Mouse (Mus musculus) MEL (cell line): ENCODE results near the gene Gfi1. TPM values are rescaled to one million over a fixed set of nuclear protein-coding genes. Genes with fewer than 3 reads are reported as not detected.

Experiments used
- DNase-seq: peaks from one replicate; pipeline ENCODE4 v3.0.0; 2011; ENCODE audit warnings: low read depth, low spot score
- H3K27ac ChIP-seq: 2 replicates; pipeline ENCODE4 v1.5.1; 2012; ENCODE audit warnings: low read depth, mild to moderate bottlenecking, control low read depth, low read length, moderate library complexity; ENCODE audit not compliant: control insufficient read depth
- H3K27me3 ChIP-seq, 2 experiments: fragments of 150-350 bp in 1 of 2; sonication (generic) in 1 of 2; 2 replicates each; pipeline ENCODE4 v1.6.1; 2012; ENCODE audit warnings: low read length in 2 of 2, mild to moderate bottlenecking in 2 of 2, improper control_type of control experiment in 1 of 2, moderate library complexity in 1 of 2; ENCODE audit not compliant: insufficient read depth in 2 of 2, control insufficient read depth in 1 of 2
- H3K36me3 ChIP-seq, 2 experiments: 2 replicates each; pipeline ENCODE4 v1.6.1; 2012 to 2014; ENCODE audit warnings: low read length in 2 of 2, improper control_type of control experiment in 1 of 2, inconsistent platforms in 1 of 2, mild to moderate bottlenecking in 1 of 2; ENCODE audit not compliant: insufficient read depth in 2 of 2, control insufficient read depth in 1 of 2
- H3K4me1 ChIP-seq, 2 experiments: fragments of 150-350 bp in 1 of 2; sonication (generic) in 1 of 2; 2 replicates each; pipeline ENCODE4 v1.6.1; 2012; ENCODE audit warnings: low read length in 2 of 2, improper control_type of control experiment in 1 of 2, mild to moderate bottlenecking in 1 of 2; ENCODE audit not compliant: insufficient read depth in 2 of 2, control insufficient read depth in 1 of 2
- H3K4me3 ChIP-seq, 2 experiments: fragments of 150-350 bp in 1 of 2; sonication (generic) in 1 of 2; 2 replicates each; pipeline ENCODE4 v1.5.1; 2012; ENCODE audit warnings: low read depth in 2 of 2, low read length in 2 of 2, mild to moderate bottlenecking in 2 of 2, moderate library complexity in 2 of 2, control low read depth in 1 of 2, improper control_type of control experiment in 1 of 2; ENCODE audit not compliant: control insufficient read depth in 1 of 2, insufficient read depth in 1 of 2
- H3K79me2 ChIP-seq: 2 replicates; pipeline ENCODE4 v1.6.1; 2012; ENCODE audit warnings: mild to moderate bottlenecking, low read length, moderate library complexity; ENCODE audit not compliant: control insufficient read depth, poor library complexity, insufficient read depth
- H3K9ac ChIP-seq: 2 replicates; pipeline ENCODE4 v1.6.1; 2012; ENCODE audit warnings: low read depth, mild to moderate bottlenecking, control low read depth, low read length, moderate library complexity; ENCODE audit not compliant: control insufficient read depth, poor library complexity, severe bottlenecking
- H3K9me3 ChIP-seq: fragments of 150-350 bp; sonication (generic); replicated peaks from 2 replicates; pipeline ENCODE4 v1.6.1; 2012; ENCODE audit warnings: mild to moderate bottlenecking, low read length, improper control_type of control experiment, moderate library complexity; ENCODE audit not compliant: insufficient read depth
- BHLHE40 ChIP-seq: IDR thresholded peaks from 2 replicates; pipeline ENCODE4 v1.6.1; 2012; ENCODE audit warnings: low read depth, mild to moderate bottlenecking, inconsistent platforms, low read length, improper control_type of control experiment, borderline replicate concordance
- CHD1 ChIP-seq: IDR thresholded peaks from 2 replicates; pipeline ENCODE4 v1.6.1; 2012; ENCODE audit warnings: low read depth, mild to moderate bottlenecking, inconsistent platforms, low read length, improper control_type of control experiment
- CHD2 ChIP-seq: IDR thresholded peaks from 2 replicates; pipeline ENCODE4 v1.6.1; 2011; ENCODE audit warnings: low read length, improper control_type of control experiment
- CTCF ChIP-seq, 3 experiments: IDR thresholded peaks in 2 of 3; conservative IDR thresholded peaks in 1 of 3; 2 replicates each; pipeline ENCODE4 v1.5.1; 2011 to 2012; ENCODE audit warnings: low read length in 3 of 3, low read depth in 2 of 3, mild to moderate bottlenecking in 2 of 3, improper control_type of control experiment in 1 of 3, inconsistent platforms in 1 of 3, mixed read lengths in 1 of 3, moderate library complexity in 1 of 3; ENCODE audit not compliant: control insufficient read depth in 1 of 3, insufficient read depth in 1 of 3, poor library complexity in 1 of 3, severe bottlenecking in 1 of 3
- E2F4 ChIP-seq: IDR thresholded peaks from 2 replicates; pipeline ENCODE4 v1.6.1; 2011; ENCODE audit warnings: low read depth, low read length, improper control_type of control experiment, borderline replicate concordance
- ELF1 ChIP-seq: IDR thresholded peaks from 2 replicates; pipeline ENCODE4 v1.6.1; 2014; ENCODE audit warnings: low read depth, mild to moderate bottlenecking, inconsistent platforms, low read length, improper control_type of control experiment, moderate library complexity
- EP300 ChIP-seq, 2 experiments: IDR thresholded peaks; 2 replicates each; pipeline ENCODE4 v1.6.1; 2011; ENCODE audit warnings: improper control_type of control experiment in 2 of 2, low read length in 2 of 2, low read depth in 1 of 2, mild to moderate bottlenecking in 1 of 2
- ETS1 ChIP-seq: IDR thresholded peaks from 2 replicates; pipeline ENCODE4 v1.6.1; 2012; ENCODE audit warnings: low read depth, mild to moderate bottlenecking, inconsistent platforms, low read length, improper control_type of control experiment, moderate library complexity
- GABPA ChIP-seq: IDR thresholded peaks from 2 replicates; pipeline ENCODE4 v1.6.1; 2012; ENCODE audit warnings: low read depth, mild to moderate bottlenecking, inconsistent platforms, low read length, improper control_type of control experiment, moderate library complexity
- GATA1 ChIP-seq: IDR thresholded peaks from 2 replicates; pipeline ENCODE4 v1.6.1; 2011; ENCODE audit warnings: low read depth, low read length, improper control_type of control experiment
- HCFC1 ChIP-seq: IDR thresholded peaks from 2 replicates; pipeline ENCODE4 v1.6.1; 2012; ENCODE audit warnings: low read depth, mild to moderate bottlenecking, inconsistent platforms, low read length, improper control_type of control experiment, moderate library complexity
- JUND ChIP-seq: IDR thresholded peaks from 2 replicates; pipeline ENCODE4 v1.6.1; 2011; ENCODE audit warnings: low read depth, mild to moderate bottlenecking, improper control_type of control experiment, low read length
- KAT2A ChIP-seq: conservative IDR thresholded peaks from 2 replicates; pipeline ENCODE4 v1.6.1; 2012; ENCODE audit warnings: low read depth, low read length, improper control_type of control experiment, inconsistent platforms
- MAFK ChIP-seq: IDR thresholded peaks from 2 replicates; pipeline ENCODE4 v1.6.1; 2011; ENCODE audit warnings: low read depth, mild to moderate bottlenecking, low read length, improper control_type of control experiment, borderline replicate concordance
- MAX ChIP-seq: IDR thresholded peaks from 2 replicates; pipeline ENCODE4 v1.6.1; 2011; ENCODE audit warnings: low read length, improper control_type of control experiment
- MAZ ChIP-seq: IDR thresholded peaks from 2 replicates; pipeline ENCODE4 v1.6.1; 2012; ENCODE audit warnings: low read depth, mild to moderate bottlenecking, inconsistent platforms, low read length, improper control_type of control experiment
- MEF2A ChIP-seq: IDR thresholded peaks from 2 replicates; pipeline ENCODE4 v1.6.1; 2014; ENCODE audit warnings: low read depth, mild to moderate bottlenecking, inconsistent platforms, low read length, improper control_type of control experiment; ENCODE audit not compliant: poor library complexity, insufficient replicate concordance, severe bottlenecking; ENCODE audit errors: extremely low read depth
- MYB ChIP-seq: IDR thresholded peaks from 2 replicates; pipeline ENCODE4 v1.6.1; 2011; ENCODE audit warnings: mild to moderate bottlenecking, low read depth, low read length, improper control_type of control experiment
- MYC ChIP-seq: IDR thresholded peaks from 2 replicates; pipeline ENCODE4 v1.6.1; 2011; ENCODE audit warnings: low read depth, mild to moderate bottlenecking, low read length, improper control_type of control experiment, moderate library complexity
- NELFE ChIP-seq: IDR thresholded peaks from 2 replicates; pipeline ENCODE4 v1.6.1; 2011; ENCODE audit warnings: low read depth, low read length, improper control_type of control experiment
- NRF1 ChIP-seq: IDR thresholded peaks from 2 replicates; pipeline ENCODE4 v1.6.1; 2014; ENCODE audit warnings: low read depth, mild to moderate bottlenecking, inconsistent platforms, low read length, improper control_type of control experiment, moderate library complexity; ENCODE audit not compliant: poor library complexity, insufficient read depth, severe bottlenecking
- POLR2A ChIP-seq, 2 experiments: IDR thresholded peaks; 2 replicates each; pipeline ENCODE4 v1.6.1; 2011 to 2012; ENCODE audit warnings: low read length in 2 of 2, mild to moderate bottlenecking in 2 of 2, control low read depth in 1 of 2, improper control_type of control experiment in 1 of 2, low read depth in 1 of 2, moderate library complexity in 1 of 2; ENCODE audit not compliant: control insufficient read depth in 1 of 2, insufficient read depth in 1 of 2, poor library complexity in 1 of 2
- POLR2AphosphoS5 ChIP-seq: IDR thresholded peaks from 2 replicates; pipeline ENCODE4 v1.6.1; 2012; ENCODE audit warnings: low read depth, borderline replicate concordance, mild to moderate bottlenecking, inconsistent platforms, low read length, moderate library complexity, mixed read lengths
- RAD21 ChIP-seq: IDR thresholded peaks from 2 replicates; pipeline ENCODE4 v1.6.1; 2011; ENCODE audit warnings: mild to moderate bottlenecking, low read depth, low read length, improper control_type of control experiment
- SIN3A ChIP-seq: IDR thresholded peaks from 2 replicates; pipeline ENCODE4 v1.6.1; 2012; ENCODE audit warnings: low read length, improper control_type of control experiment, inconsistent platforms
- SMC3 ChIP-seq: IDR thresholded peaks from 2 replicates; pipeline ENCODE4 v1.6.1; 2011; ENCODE audit warnings: low read depth, low read length, improper control_type of control experiment
- TAL1 ChIP-seq: IDR thresholded peaks from 2 replicates; pipeline ENCODE4 v1.6.1; 2012; ENCODE audit warnings: mild to moderate bottlenecking, inconsistent platforms, low read length, moderate library complexity, mixed read lengths
- TBP ChIP-seq: IDR thresholded peaks from 2 replicates; pipeline ENCODE4 v1.8.0; 2011; ENCODE audit warnings: low read depth, low read length, improper control_type of control experiment
- TCF12 ChIP-seq: IDR thresholded peaks from 2 replicates; pipeline ENCODE4 v1.6.1; 2014; ENCODE audit warnings: low read depth, mild to moderate bottlenecking, inconsistent platforms, low read length, improper control_type of control experiment, moderate library complexity
- UBTF ChIP-seq: IDR thresholded peaks from 2 replicates; pipeline ENCODE4 v1.6.1; 2012; ENCODE audit warnings: low read depth, mild to moderate bottlenecking, inconsistent platforms, low read length, improper control_type of control experiment, moderate library complexity, borderline replicate concordance; ENCODE audit not compliant: insufficient read depth
- USF1 ChIP-seq: IDR thresholded peaks from 2 replicates; pipeline ENCODE4 v1.6.1; 2014; ENCODE audit warnings: low read depth, mild to moderate bottlenecking, inconsistent platforms, low read length, improper control_type of control experiment, moderate library complexity
- USF2 ChIP-seq, 2 experiments: IDR thresholded peaks; 2 replicates each; pipeline ENCODE4 v1.6.1; 2011 to 2012; ENCODE audit warnings: improper control_type of control experiment in 2 of 2, low read length in 2 of 2, borderline replicate concordance in 1 of 2, inconsistent platforms in 1 of 2, low read depth in 1 of 2, mild to moderate bottlenecking in 1 of 2; ENCODE audit not compliant: insufficient read depth in 1 of 2
- ZKSCAN1 ChIP-seq: IDR thresholded peaks from 2 replicates; pipeline ENCODE4 v1.6.1; 2012; ENCODE audit warnings: low read depth, mild to moderate bottlenecking, inconsistent platforms, low read length, improper control_type of control experiment, moderate library complexity
- ZMIZ1 ChIP-seq: IDR thresholded peaks from 2 replicates; pipeline ENCODE4 v1.6.1; 2012; ENCODE audit warnings: low read depth, mild to moderate bottlenecking, inconsistent platforms, low read length, improper control_type of control experiment, moderate library complexity
- ZNF384 ChIP-seq: IDR thresholded peaks from 2 replicates; pipeline ENCODE4 v1.6.1; 2012; ENCODE audit warnings: low read depth, mild to moderate bottlenecking, inconsistent platforms, low read length, improper control_type of control experiment
- polyA plus RNA-seq, 2 experiments: library from polyadenylated mRNA; stranded (reverse) in 1 of 2; unstranded in 1 of 2; fragments of >175 nt in 1 of 2; fragments of >200 nt in 1 of 2; gene quantifications; 2 replicates each; pipeline versions ENCODE4 v1.2.1 to v1.2.4; 2012; ENCODE audit warnings: low replicate concordance in 2 of 2, low read depth in 1 of 2; ENCODE audit not compliant: insufficient read length in 2 of 2, insufficient read depth in 1 of 2, missing spikeins in 1 of 2
- total RNA-seq: library from RNA; depleted of rRNA; stranded (reverse); fragments of 300-350 nt; gene quantifications from 2 replicates; pipeline ENCODE4 v1.2.3, GENCODE M21; 2012

The Gfi1 gene
- total and polyA plus RNA-seq, 3 experiments = 0.04 TPM; not detected in 2

GRCm38 (mm10) chr5:107687592-107688498, 38.0 kb downstream of the Gfi1 start:
- H3K27ac ChIP-seq = no peak overlapping the region
- no peaks in the 10 kb centered on the region for H3K79me2 ChIP-seq
- peak overlapping the region; percentile 55 to 64 for H3K4me3 ChIP-seq
- peaks cover 0 to 2% of the 10 kb centered on the region in 2 experiments; a peak in 1 of 4 replicates for H3K27me3 ChIP-seq
- no peaks in the 10 kb centered on the region for H3K9me3 ChIP-seq
- H3K4me1 ChIP-seq = peaks cover 0 to 4% of the 10 kb centered on the region in 2 experiments; a peak in 3 of 4 replicates
- H3K36me3 ChIP-seq = peaks cover 0 to 3% of the 10 kb centered on the region in 2 experiments; a peak in 1 of 4 replicates
- peak; percentile 84 for DNase-seq
- H3K9ac ChIP-seq = peak overlapping the region; percentile 15; the same call in 1 of the 2 replicates
- TF ChIP-seq JUND (no peak), CHD2 (no peak), CTCF (IDR thresholded peaks at IDR 0.05 in 2 of 3, conservative IDR thresholded peaks at IDR 0.05 in 1 of 3; ENCODE audit: control insufficient read depth in 1 of 3, insufficient read depth in 1 of 3, low read depth in 2 of 3, low read length in 3 of 3, poor library complexity in 1 of 3, severe bottlenecking in 1 of 3) (no peak), KAT2A (no peak), MAX (peak; percentile 93), RAD21 (no peak), UBTF (no peak), POLR2AphosphoS5 (no peak), MEF2A (no peak), BHLHE40 (peak; percentile 50; the same call in 1 of the 2 replicates), MAFK (no peak), ZMIZ1 (no peak), GABPA (no peak), ETS1 (peak; percentile 33; the same call in 1 of the 2 replicates), MYC (no peak), POLR2A (IDR thresholded peaks at IDR 0.05; ENCODE audit: control insufficient read depth in 1 of 2, insufficient read depth in 1 of 2, low read depth in 1 of 2, low read length in 2 of 2, poor library complexity in 1 of 2) (no peak), EP300 (IDR thresholded peaks at IDR 0.05; ENCODE audit: low read depth in 1 of 2, low read length in 2 of 2) (no peak), SIN3A (peak; percentile 33; the same call in 1 of the 2 replicates), E2F4 (no peak), MYB (no peak), TCF12 (0 out of 2 replicates have a peak, but pooled peaks have one; percentile 14), MAZ (0 out of 2 replicates have a peak, but pooled peaks have one; percentile 44), ZKSCAN1 (no peak), CHD1 (no peak), NELFE (no peak), USF1 (0 out of 2 replicates have a peak, but pooled peaks have one; percentile 5), ELF1 (no peak), GATA1 (no peak), NRF1 (no peak), SMC3 (no peak), TAL1 (no peak), ZNF384 (no peak), TBP (no peak), USF2 (IDR thresholded peaks at IDR 0.05; ENCODE audit: borderline replicate concordance in 1 of 2, insufficient read depth in 1 of 2, low read depth in 1 of 2, low read length in 2 of 2) (no peak; a peak in 1 of 4 replicates), HCFC1 (no peak)
